Mouse (Mus musculus) ES-CJ7 (cell line): ENCODE data around the gene Poc1a.

Source experiments
- DNase-seq: peaks from one replicate; pipeline ENCODE4 v3.0.0; 2011; ENCODE audit warnings: low read depth, low spot score

Poc1a gene

GRCm38 (mm10) chr9:106399808-106400207 is 118.9 kb downstream of the Poc1a start:
- DNase-seq: no peak
